Mouse (Mus musculus): ENCODE data around the gene Ano4. TPM values are rescaled to one million over a fixed set of nuclear protein-coding genes. Genes with fewer than 3 reads are reported as not detected.

Ano4 gene
- total RNA-seq, 1 experiment from 2014 or later, result not detected

DNA sequence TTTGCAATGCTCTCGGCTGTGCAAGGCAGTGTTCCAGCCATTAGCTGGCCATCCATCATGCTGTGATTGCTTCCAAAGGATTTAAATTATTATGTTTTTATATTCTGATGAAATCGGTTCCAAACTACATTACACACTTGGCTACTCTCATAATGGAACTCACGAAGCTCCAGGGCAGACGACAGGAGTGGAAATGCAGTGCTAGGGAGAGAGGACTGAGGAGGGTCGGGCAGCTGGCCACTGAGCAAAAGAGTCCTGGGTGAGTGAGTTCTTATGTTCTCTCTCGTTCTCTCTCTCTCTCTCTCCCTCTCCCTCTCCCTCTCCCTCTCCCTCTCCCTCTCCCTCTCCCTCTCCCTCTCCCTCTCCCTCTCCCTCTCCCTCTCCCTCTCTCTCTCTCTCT, 357.6 kb downstream of the Ano4 start:
- no peak for ATAC-seq (ENCODE audit: extremely low read depth, insufficient number of reproducible peaks, low FRiP score, poor library complexity, severe bottlenecking)

DNA sequence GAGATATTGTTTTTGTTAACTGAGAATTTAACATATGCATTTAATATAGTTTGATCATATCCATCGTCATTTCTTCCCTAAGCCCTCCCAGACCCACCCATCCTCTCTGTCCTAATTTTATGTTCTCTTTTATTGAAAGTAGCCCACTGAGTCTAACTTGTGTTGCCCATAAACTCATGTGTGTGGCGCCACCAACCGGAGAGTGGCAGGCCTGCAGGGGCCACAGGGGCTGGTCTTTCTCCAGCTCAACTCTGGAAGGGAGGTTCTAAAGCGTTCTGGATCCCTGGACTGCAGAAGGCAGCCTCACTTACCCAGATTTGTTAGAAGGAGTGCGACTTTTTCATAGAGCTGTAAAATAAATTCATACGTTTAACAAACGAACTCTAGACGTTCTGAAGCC, 361.1 kb downstream of the Ano4 start:
- no peak for ATAC-seq (ENCODE audit: extremely low read depth, insufficient number of reproducible peaks, low FRiP score, poor library complexity, severe bottlenecking)

GRCm38 (mm10) chr10:88979451-88979850, 365.1 kb downstream of the Ano4 start:
- no peak for ATAC-seq (ENCODE audit: extremely low read depth, insufficient number of reproducible peaks, low FRiP score, poor library complexity, severe bottlenecking)

DNA sequence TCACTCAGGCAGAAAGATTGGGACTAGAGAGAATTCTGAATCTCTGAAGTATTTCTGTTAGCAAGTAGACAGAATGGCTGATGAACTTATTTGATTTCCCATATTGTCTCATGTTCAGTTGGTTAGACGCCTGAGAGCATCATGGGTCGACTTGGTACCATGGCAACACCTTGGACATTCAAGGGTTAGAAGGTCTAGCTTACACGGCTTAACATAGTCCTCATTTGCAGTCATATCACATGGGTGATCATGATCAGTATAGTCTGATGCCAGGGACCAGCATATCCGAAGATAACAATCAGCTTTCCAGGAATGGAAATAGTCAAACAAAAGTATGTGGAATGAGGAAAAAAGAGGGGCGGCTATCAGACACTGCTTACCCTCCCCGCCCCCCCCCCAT, 365.6 kb downstream of the Ano4 start:
- no peak for ATAC-seq (ENCODE audit: extremely low read depth, insufficient number of reproducible peaks, low FRiP score, poor library complexity, severe bottlenecking)

DNA sequence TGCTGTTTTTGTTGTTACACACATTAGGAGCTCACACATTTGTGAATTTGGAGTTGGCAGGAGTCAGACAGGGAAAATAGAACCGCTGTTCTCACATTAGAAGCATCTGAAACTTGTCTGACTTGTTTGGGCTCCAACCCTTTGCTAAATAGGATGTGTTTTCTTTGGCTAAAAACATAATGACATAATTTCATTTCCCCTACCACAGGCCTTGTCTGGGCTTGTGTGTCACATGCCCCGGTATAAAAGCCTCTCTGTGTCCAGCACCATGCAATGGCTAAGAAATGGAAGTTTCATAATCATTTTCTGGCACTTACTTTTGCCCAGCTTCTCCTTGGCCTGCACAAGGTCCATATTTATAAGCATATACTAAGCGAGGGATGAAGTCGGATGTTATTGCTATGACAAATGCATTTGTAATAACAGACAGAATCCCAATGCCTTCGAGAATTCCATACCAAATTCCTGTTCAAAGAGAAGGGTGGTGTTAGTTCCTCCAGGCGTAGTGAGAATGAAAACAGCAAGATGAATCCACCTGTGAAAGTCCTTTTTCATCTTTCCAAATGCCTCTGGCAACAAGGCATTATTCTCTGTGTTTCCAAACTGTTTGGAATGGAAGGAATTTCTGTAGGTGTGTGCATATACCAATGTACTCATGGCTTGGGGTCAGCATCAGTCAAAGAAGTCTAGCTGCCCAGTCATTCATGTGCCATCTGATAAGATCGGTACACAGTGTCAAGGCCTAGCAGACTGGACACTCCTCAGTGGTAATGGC, 373.4 kb downstream of the Ano4 start:
- ATAC-seq (ENCODE audit: extremely low read depth, insufficient number of reproducible peaks, low FRiP score, poor library complexity, severe bottlenecking), result no peak

GRCm38 (mm10) chr10:88968586-88968985, 376.0 kb downstream of the Ano4 start:
- no peak for ATAC-seq (ENCODE audit: extremely low read depth, insufficient number of reproducible peaks, low FRiP score, poor library complexity, severe bottlenecking)

- ATAC-seq (ENCODE audit: extremely low read depth, insufficient number of reproducible peaks, low FRiP score, poor library complexity, severe bottlenecking), result no peak
Observed at GRCm38 (mm10) chr10:88960791-88961190, 383.8 kb downstream of the Ano4 start.

- no peak for ATAC-seq (ENCODE audit: extremely low read depth, insufficient number of reproducible peaks, low FRiP score, poor library complexity, severe bottlenecking)
Observed at GRCm38 (mm10) chr10:88950297-88950653, 394.3 kb downstream of the Ano4 start.

- no peak for ATAC-seq (ENCODE audit: extremely low read depth, insufficient number of reproducible peaks, low FRiP score, poor library complexity, severe bottlenecking)
Observed at GRCm38 (mm10) chr10:88949649-88950296, 394.8 kb downstream of the Ano4 start.

Other genes with a start within 250 kb of the Ano4 start
- gene Gas2l3, start 99.2 kb upstream of the Ano4 start, total RNA-seq (2017), result 0.47 and 1.4 TPM in 2 replicates
- not detected in 2 replicates for gene Nr1h4, start 188.8 kb upstream of the Ano4 start, total RNA-seq (2017)

Measured in neutrophil, adult 5-6 weeks (primary cell).